Mouse (Mus musculus) T-helper 2 cell (primary cell): Measurements from ENCODE around the gene Bbs9.

ENCODE experiments used
- in situ Hi-C: fragments of 300-600 bp; cut with MboI, MseI; formaldehyde crosslinking; loops from one replicate; pipeline ENCODE4 v1.15.1; 2025; ENCODE audit warnings: high pct_unique_total_duplicates

Bbs9 gene

GRCm38 (mm10) chr9:22789380-22790168, 314.1 kb downstream of the Bbs9 start:
- in situ Hi-C loops, result no loop called here

GRCm38 (mm10) chr9:22791208-22791607, 315.7 kb downstream of the Bbs9 start:
- in situ Hi-C loops, result no loop called here

DNA sequence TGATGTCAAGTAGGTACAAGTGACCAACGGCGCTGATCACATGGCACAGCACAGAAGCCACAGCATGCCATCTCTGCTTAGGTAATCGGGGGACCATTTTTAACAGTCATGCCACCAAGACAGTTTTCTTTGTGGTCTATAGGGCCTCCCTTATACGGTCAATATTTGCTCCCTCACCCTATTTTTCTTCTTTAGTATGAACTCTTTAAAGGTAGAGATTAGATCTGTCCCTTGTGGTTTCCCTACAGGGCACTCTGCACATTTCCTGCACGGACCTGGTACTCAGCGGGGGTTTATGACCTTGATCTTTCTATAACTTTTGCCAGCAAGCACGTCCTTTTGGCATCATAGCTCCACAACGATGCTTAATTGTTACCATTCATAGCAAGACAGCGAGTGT, 316.2 kb downstream of the Bbs9 start:
- in situ Hi-C loops, result no loop called here

DNA sequence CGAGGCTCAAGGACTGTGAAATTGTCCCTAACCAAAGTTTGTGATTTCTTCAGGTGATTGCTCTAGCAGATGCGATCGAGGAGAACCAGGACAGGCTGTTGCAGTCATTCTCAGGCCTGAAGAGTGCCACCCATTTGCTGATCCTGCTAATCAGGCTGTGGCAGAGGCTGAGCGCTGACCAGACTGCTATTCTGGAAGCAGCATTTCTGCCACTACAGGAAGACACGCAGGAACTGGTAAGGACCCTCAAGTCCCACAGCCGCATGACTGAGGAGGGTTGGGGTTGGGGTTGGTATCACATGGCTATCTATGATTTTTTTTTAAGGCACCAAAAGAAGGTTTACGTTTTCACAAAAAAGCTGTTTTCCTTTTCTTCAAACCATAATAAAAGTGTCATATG, 318.2 kb downstream of the Bbs9 start:
- in situ Hi-C loops, result no loop called here

GRCm38 (mm10) chr9:22800675-22801074, 325.2 kb downstream of the Bbs9 start:
- in situ Hi-C loops, result no loop called here

GRCm38 (mm10) chr9:22805981-22806380, 330.5 kb downstream of the Bbs9 start:
- in situ Hi-C loops, result no loop called here

- in situ Hi-C loops, result no loop called here
These were observed 331.0 kb downstream of the Bbs9 start for GRCm38 (mm10) chr9:22806494-22806893.

DNA sequence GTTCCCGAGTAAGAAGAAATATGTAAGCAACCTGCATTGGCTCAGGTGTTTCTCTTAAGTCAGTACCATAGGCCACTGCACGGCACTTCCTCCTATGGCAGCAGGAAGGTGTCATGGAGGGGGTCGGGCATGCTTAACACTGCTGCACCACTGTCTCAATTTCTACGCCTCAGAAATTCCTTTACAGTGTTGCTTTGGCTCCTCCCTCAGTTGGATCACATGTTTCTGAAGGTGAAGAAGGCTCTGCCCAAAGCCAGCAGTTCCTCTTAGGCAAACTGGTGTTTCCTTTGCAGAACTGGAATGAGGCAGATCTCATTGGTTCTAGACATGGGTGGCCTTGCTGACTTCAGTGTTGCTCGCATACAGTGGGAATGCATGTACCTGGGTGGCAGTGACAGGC, 332.2 kb downstream of the Bbs9 start:
- in situ Hi-C loops, result no loop called here

DNA sequence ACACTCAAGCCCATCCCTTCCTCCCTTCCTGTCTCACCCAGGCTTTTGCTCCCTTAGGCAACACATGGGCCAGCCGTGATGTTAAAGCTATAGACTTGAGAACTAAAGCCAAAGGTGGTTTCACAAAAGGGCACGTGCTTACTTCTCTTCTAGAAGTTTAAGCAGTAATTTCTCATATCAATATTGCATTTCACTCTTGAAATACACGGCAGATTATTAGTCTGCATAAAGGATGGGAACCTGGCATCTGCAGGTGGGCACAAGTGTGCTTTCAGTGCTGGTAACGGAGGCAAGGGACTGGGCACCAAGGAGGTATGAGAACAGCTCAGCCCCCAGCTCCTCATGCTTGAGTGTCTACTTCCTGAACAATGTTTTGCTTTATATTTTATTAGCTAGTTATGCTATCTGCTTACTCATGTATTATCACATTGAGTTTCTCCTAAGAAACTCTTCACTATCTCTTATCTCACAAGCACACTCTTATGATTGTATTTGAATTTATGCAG, 334.2 kb downstream of the Bbs9 start:
- in situ Hi-C loops, result no loop called here

GRCm38 (mm10) chr9:22810454-22810853, 334.9 kb downstream of the Bbs9 start:
- in situ Hi-C loops, result no loop called here

DNA sequence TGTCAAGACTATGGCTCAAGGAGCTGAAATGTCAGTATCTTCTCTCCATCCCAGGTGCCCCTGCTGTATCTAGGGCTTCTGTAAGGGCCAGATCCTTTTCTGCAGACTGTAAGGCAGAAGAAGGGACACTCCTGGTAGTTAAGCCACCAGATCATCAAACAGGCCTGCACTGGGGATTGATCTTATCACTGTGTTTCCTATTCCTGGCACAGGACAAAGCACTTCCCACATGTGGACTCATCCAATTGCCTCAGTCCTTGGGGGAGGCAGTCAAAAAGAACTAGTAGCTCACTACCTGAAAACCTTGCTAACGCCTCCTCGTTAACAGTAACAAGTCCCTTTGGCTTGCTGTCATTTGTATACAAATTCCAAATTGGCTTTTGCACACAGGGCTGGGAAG, 336.4 kb downstream of the Bbs9 start:
- in situ Hi-C loops, result no loop called here

GRCm38 (mm10) chr9:22814407-22815092, 339.0 kb downstream of the Bbs9 start:
- in situ Hi-C loops, result no loop called here

DNA sequence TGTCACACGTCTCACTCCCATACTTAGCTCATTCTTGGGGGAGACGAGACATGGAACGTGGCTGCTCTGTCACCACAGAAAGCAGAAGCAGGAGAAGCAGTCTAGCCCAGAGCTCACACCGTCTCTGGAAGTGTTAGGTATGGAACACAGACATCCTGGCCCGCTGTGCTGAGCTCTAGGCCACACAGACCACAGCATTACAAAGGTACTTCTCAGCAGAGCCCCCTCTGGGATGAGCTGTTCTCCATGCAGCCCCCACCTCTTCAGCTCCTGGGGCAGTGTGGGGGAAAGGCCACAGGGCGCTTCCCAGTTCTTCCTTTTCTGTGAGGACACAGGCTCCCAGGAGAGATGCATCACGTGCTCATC, 339.6 kb downstream of the Bbs9 start:
- in situ Hi-C loops, result no loop called here

DNA sequence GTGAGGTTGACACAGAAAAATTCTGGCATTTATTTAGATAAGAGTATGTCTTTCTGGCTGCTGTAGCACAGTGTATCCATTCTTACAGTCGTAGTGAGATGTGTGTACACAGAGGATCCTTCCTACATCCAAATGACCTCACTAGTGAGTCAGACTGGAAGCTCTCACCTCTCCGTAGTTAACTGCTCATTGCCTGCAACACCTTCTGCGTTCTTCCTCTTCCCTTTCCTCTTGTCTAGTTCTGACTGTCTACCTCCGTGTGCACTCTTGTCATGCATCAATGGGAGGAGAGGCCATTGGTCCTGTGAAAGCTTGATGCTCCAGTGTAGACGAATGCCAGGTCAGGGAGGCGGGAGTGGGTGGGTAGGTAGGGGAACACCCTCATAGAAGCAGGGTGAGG, 344.0 kb downstream of the Bbs9 start:
- in situ Hi-C loops, result no loop called here

DNA sequence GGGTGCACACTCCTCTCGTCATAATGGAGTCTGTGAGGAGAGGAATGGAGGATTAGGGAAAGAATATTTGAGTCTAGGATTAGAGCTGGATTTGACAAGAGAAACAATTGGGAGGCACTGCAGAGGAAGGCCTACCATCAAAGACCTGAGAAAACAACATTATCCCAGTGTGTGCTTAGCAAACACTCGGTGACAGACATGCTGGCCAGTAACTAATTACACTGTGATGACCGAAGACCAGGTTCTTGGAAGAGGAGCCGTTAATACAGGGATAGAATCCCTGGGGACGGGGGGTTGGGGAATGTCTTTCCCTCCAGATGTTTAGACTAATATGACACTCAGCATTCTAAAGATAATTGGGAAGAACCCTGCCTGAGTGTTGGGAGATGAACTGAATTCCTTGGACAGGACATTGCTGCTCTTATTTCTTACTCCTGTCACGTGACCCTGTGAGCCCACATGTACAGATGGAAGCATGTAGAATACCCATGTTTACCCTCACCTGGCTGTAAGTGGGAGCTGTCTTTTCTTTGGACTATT, 345.2 kb downstream of the Bbs9 start:
- in situ Hi-C loops, result no loop called here

DNA sequence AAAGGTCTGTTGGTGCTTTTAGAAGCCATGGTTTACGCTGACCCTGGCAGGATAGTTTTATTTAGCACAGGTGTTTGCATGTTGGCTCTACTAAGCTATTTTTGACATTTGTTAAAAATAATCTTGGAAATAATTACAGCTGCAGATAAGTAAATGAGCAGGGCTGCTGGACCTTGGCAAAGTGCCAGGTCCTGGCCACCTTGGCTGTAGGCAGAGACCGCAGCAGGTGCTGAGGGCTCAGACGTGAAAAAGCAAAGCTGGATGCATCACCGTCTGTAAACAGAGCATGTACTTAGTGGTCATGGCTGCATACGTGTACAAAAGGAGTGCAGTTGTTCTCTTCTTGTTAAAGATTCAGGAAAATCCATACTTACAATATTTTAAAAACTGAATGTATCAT, 347.3 kb downstream of the Bbs9 start:
- in situ Hi-C loops, result no loop called here

- in situ Hi-C loops, result no loop called here
These were observed 348.3 kb downstream of the Bbs9 start for GRCm38 (mm10) chr9:22823856-22824255.

DNA sequence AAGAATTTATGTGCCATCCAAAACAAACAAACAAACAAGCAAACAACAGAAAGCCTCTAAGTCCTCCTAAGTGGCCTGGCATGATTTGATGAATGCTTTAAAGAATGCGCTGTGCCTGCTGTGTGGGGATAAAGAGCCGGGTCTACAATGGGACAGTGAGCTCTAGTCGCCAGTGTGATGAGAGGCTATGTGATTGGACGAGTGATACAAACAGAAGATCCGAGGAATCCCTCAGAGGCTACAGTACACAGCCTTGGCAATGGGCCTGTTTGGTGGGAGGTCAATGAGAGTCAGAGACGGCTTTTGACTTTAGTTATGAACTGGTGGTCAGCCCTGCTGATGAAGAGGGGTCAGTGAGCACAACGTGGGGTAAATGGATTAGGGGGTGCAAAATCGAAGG, 349.4 kb downstream of the Bbs9 start:
- in situ Hi-C loops, result no loop called here

- in situ Hi-C loops, result no loop called here
These were observed 351.1 kb downstream of the Bbs9 start for GRCm38 (mm10) chr9:22826571-22826990.

DNA sequence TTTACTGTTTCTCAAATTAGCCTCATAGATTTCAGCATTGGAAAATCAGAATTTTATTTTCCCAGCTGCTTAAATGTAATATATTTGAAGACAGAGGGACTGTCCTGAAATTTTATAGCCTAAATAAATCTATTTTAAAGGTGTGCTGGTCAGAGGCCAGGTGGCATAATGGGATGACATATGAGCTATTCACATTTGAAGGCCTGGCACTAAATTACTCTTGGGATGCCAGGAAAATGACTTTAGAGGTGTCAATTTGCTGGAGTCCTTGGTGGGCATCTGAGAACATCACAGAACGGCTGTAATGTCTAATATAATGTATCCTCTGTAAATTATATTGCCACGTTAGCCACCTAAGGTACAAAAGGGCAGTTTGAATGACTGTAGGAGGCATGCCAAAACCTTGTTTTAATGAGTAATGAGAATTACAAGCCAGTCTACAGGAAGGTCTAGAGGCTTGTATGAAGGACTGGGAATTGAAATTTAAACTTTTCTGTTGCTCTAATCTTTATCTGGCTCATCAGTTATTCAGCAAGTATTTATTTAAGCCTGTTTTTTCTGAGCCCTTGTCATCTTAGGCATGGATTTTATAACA, 351.8 kb downstream of the Bbs9 start:
- in situ Hi-C loops, result no loop called here

- in situ Hi-C loops, result no loop called here
These were observed 353.9 kb downstream of the Bbs9 start for GRCm38 (mm10) chr9:22829212-22829960.
